Mouse (Mus musculus) ES-E14 (cell line): ENCODE data around the gene Stmn1. TPM values are rescaled to one million over a fixed set of nuclear protein-coding genes. Genes with fewer than 3 reads are reported as not detected.
A peak's percentile ranks its signal among the peaks of the same experiment; 100 is the strongest.

Experiments used
- DNase-seq: peaks from one replicate; pipeline ENCODE4 v3.0.0-alpha.2; 2013; ENCODE audit warnings: low read depth, low spot score
- H3K27ac ChIP-seq: 2 replicates; pipeline ENCODE4 v1.5.1; 2012; ENCODE audit warnings: low read depth, mild to moderate bottlenecking, low read length, moderate library complexity, mixed read lengths; ENCODE audit not compliant: poor library complexity, insufficient read depth, severe bottlenecking
- H3K36me3 ChIP-seq: 2 replicates; pipeline ENCODE4 v1.6.1; 2012; ENCODE audit warnings: mild to moderate bottlenecking, low read length, moderate library complexity, mixed read lengths; ENCODE audit not compliant: control insufficient read depth, poor library complexity, insufficient read depth, severe bottlenecking
- H3K4me1 ChIP-seq, 2 experiments: fragments of 150-350 bp in 1 of 2; sonication (generic) in 1 of 2; 2 replicates each; pipeline ENCODE4 v1.6.1; 2012; ENCODE audit warnings: low read length in 2 of 2, mild to moderate bottlenecking in 1 of 2, mixed read lengths in 1 of 2; ENCODE audit not compliant: control insufficient read depth in 2 of 2, insufficient read depth in 2 of 2, poor library complexity in 1 of 2
- H3K4me3 ChIP-seq, 2 experiments: fragments of 150-350 bp in 1 of 2; sonication (generic) in 1 of 2; 2 replicates each; pipeline ENCODE4 v1.5.1; 2012; ENCODE audit warnings: low read length in 2 of 2, low read depth in 1 of 2, mild to moderate bottlenecking in 1 of 2, mixed read lengths in 1 of 2; ENCODE audit not compliant: insufficient read depth in 1 of 2, poor library complexity in 1 of 2, severe bottlenecking in 1 of 2
- H3K9ac ChIP-seq: 2 replicates; pipeline ENCODE4 v1.6.1; 2012; ENCODE audit warnings: low read depth, mild to moderate bottlenecking, low read length, mixed read lengths; ENCODE audit not compliant: poor library complexity, insufficient read depth, severe bottlenecking
- H3K9me3 ChIP-seq: fragments of 150-350 bp; sonication (generic); 2 replicates; pipeline ENCODE4 v1.6.1; 2012; ENCODE audit warnings: low read depth, mild to moderate bottlenecking, low read length; ENCODE audit not compliant: control insufficient read depth, insufficient read depth
- CHD2 ChIP-seq: IDR thresholded peaks from 2 replicates; pipeline ENCODE4 v1.6.1; 2014; ENCODE audit warnings: mild to moderate bottlenecking, low read depth, low read length, inconsistent platforms
- HCFC1 ChIP-seq: IDR thresholded peaks from 2 replicates; pipeline ENCODE4 v1.6.1; 2012; ENCODE audit warnings: low read length, inconsistent platforms, borderline replicate concordance; ENCODE audit not compliant: insufficient read depth
- MAFK ChIP-seq: IDR thresholded peaks from 2 replicates; pipeline ENCODE4 v1.6.1; 2014; ENCODE audit warnings: mild to moderate bottlenecking, low read depth, low read length, inconsistent platforms; ENCODE audit not compliant: insufficient read depth
- ZC3H11A ChIP-seq: IDR thresholded peaks from 2 replicates; pipeline ENCODE4 v1.6.1; 2012; ENCODE audit warnings: low read depth, mild to moderate bottlenecking, inconsistent platforms, low read length, borderline replicate concordance
- ZNF384 ChIP-seq: IDR thresholded peaks from 2 replicates; pipeline ENCODE4 v1.6.1; 2012; ENCODE audit warnings: low read depth, low read length, inconsistent platforms
- in situ Hi-C, 2 experiments: fragments of 600-800 bp; cut with MboI; formaldehyde crosslinking; loops; one replicate each; pipeline ENCODE4 v1.15.1; 2025; ENCODE audit warnings: low sequenced_read_pairs in 2 of 2, inconsistent platforms in 1 of 2; ENCODE audit not compliant: unreplicated experiment in 2 of 2
- total RNA-seq: library from RNA; depleted of rRNA; stranded (reverse); fragments of 300-350 nt; gene quantifications from 2 replicates; pipeline ENCODE4 v1.2.3, GENCODE M21; 2012; rRNA removed

Stmn1 gene
- total RNA-seq: 322 and 361 TPM in 2 replicates

GRCm38 (mm10) chr4:134468215-134468575 lies at the start of gene Stmn1:
Gene Stmn1 (plus strand): TSS chr4:134468320.
- in situ Hi-C loops: no loop called here
- H3K9ac ChIP-seq: peak within 1 kb of the TSS; percentile 89
- no peaks in the 10 kb centered on the region for H3K9me3 ChIP-seq
- H3K4me3 ChIP-seq: peak within 1 kb of the TSS; percentile 88 to 92
- peak within 1 kb of the TSS; percentile 100 for H3K27ac ChIP-seq
- H3K4me1 ChIP-seq: peaks cover 10 to 12% of the 10 kb centered on the region in 2 experiments; a peak in 3 of 4 replicates
- peak; percentile 88 for TF ChIP-seq HCFC1
- no peak for TF ChIP-seq ZC3H11A
- no peak for TF ChIP-seq ZNF384
- DNase-seq: peak; percentile 94
- H3K36me3 ChIP-seq: peaks cover 14% of the 10 kb centered on the region

GRCm38 (mm10) chr4:134421971-134422370 lies 46.1 kb upstream of the Stmn1 start:
- Histone ChIP-seq H3K4me1 (peaks cover 2 to 3% of the 10 kb centered on the region in 2 experiments; a peak in 3 of 4 replicates), H3K9me3 (no peaks in the 10 kb centered on the region), H3K4me3 (no peak overlapping the region), H3K9ac (no peak overlapping the region), H3K36me3 (0 out of 2 replicates have a peak, but pooled peaks cover 2% of the 10 kb centered on the region), H3K27ac (no peak overlapping the region)
- no peak for DNase-seq
- in situ Hi-C loops: no loop called here
- TF ChIP-seq MAFK: no peak
- TF ChIP-seq CHD2: no peak
- no peak for TF ChIP-seq HCFC1

DNA sequence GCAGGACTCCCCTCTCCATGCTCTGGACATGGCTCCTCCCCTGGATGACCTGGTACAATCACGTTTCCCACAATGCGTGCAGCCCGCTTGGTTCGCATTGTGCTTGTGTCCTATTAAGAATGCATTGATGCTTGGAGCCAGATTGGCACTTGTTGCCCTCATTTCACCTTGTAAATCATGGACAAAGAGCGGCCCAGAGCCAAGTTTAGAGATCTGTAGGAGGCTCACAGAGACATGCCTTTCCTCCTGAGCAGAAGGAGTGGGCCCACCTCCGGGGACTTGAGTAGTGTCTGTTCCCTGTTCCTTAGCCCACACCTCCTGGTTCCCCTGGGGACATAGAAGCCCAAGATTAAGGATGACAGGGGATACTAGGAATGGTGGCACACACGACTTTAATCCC lies 44.2 kb upstream of the Stmn1 start:
- Histone ChIP-seq H3K27ac (no peak overlapping the region), H3K36me3 (0 out of 2 replicates have a peak, but pooled peaks cover 2% of the 10 kb centered on the region), H3K4me1 (peaks cover 0 to 2% of the 10 kb centered on the region in 2 experiments; a peak in 2 of 4 replicates), H3K9ac (no peak overlapping the region), H3K4me3 (no peak overlapping the region), H3K9me3 (no peaks in the 10 kb centered on the region)
- in situ Hi-C loops: no loop called here
- TF ChIP-seq CHD2 (no peak), ZC3H11A (no peak)
- no peak for DNase-seq

DNA sequence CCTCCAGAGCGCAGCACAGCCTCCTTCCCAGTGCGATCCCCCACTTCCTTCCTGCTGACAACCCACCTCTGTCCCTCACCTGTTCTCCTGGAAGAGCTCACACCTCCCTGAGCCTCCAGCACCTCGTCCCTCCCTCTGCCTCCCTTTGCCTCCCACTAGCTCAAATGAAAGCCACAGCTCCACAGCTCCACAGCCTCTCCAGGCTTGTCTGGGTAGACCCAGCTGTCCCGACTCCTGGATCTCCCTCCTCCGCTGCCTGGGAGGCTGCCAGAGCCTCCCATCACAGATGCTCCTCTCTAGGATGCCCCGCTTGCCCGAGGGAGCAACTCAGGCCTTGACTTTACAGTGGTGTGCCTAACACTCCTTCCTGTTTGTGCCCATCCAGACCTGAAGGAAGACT lies 43.0 kb upstream of the Stmn1 start:
- H3K9ac ChIP-seq: peak overlapping the region; percentile 60
- in situ Hi-C loops: no loop called here
- 0 out of 2 replicates have a peak, but pooled peaks cover 2% of the 10 kb centered on the region for H3K36me3 ChIP-seq
- H3K4me1 ChIP-seq: peaks cover 0 to 2% of the 10 kb centered on the region in 2 experiments; a peak in 2 of 4 replicates
- no peak for DNase-seq
- TF ChIP-seq ZNF384 (no peak), CHD2 (no peak), MAFK (no peak), HCFC1 (no peak), ZC3H11A (no peak)
- no peak overlapping the region for H3K27ac ChIP-seq
- H3K4me3 ChIP-seq: peak overlapping the region; percentile 24 to 42; a peak in 3 of 4 replicates
- H3K9me3 ChIP-seq: no peaks in the 10 kb centered on the region

- no peak overlapping the region for H3K27ac ChIP-seq
- no peak overlapping the region for H3K4me3 ChIP-seq
- DNase-seq: no peak
- H3K9ac ChIP-seq: no peak overlapping the region
- in situ Hi-C loops: no loop called here
- TF ChIP-seq ZNF384: no peak
- TF ChIP-seq CHD2: no peak
- TF ChIP-seq ZC3H11A: no peak
- no peak for TF ChIP-seq MAFK
- TF ChIP-seq HCFC1: no peak
- no peaks in the 10 kb centered on the region for H3K36me3 ChIP-seq
- H3K9me3 ChIP-seq: no peaks in the 10 kb centered on the region
- H3K4me1 ChIP-seq: peaks cover 0 to 2% of the 10 kb centered on the region in 2 experiments; a peak in 3 of 4 replicates
Measured at GRCm38 (mm10) chr4:134430381-134431004, 37.6 kb upstream of the Stmn1 start.
